Mouse (Mus musculus): ENCODE data around the gene Snx8.

DNA sequence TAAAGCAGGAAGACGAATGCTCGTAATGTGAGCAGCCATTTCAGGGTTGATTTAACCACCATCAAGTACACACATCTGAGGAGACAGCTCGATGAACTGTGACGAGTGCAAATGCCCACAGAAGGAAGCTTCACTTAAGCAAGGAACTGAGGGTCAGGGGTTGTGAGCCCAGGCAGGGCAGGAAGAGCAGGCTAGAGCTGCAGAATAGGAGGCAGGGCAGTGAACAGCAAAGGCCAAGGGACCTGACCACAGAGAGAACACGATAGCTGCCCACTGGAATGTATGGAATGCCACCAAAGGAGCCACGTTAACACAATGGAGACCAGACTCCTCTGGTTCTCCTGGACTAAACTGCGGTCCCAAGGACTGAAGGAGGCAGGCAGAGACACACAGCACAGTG is 5.5 kb downstream of the Snx8 start:
- TF ChIP-seq RCOR1 (IDR thresholded peaks at IDR 0.05; ENCODE audit: low read depth, low read length) (no peak), CTCF (IDR thresholded peaks at IDR 0.05 in 2 of 3, conservative IDR thresholded peaks at IDR 0.05 in 1 of 3; ENCODE audit: control insufficient read depth in 1 of 3, insufficient read depth in 1 of 3, low read depth in 2 of 3, low read length in 3 of 3, poor library complexity in 1 of 3, severe bottlenecking in 1 of 3) (no peak), SMC3 (IDR thresholded peaks at IDR 0.05; ENCODE audit: low read depth, low read length) (no peak), ZMIZ1 (IDR thresholded peaks at IDR 0.05; ENCODE audit: low read depth, low read length) (no peak), POLR2A (IDR thresholded peaks at IDR 0.05; ENCODE audit: control insufficient read depth in 1 of 2, insufficient read depth in 1 of 2, low read depth in 1 of 2, low read length in 2 of 2, poor library complexity in 1 of 2) (no peak), ZNF384 (IDR thresholded peaks at IDR 0.05; ENCODE audit: low read depth, low read length) (no peak), MAX (IDR thresholded peaks at IDR 0.05; ENCODE audit: low read length) (no peak), RAD21 (IDR thresholded peaks at IDR 0.05; ENCODE audit: low read depth, low read length) (no peak)
